Mouse (Mus musculus) urinary bladder, postnatal 4 days (tissue): ENCODE measurements around the gene Gatad2a.

Source experiments
- DNase-seq, 2 experiments: peaks; one replicate each; pipeline ENCODE4 v3.0.0; 2021 to 2022; ENCODE audit warnings: low spot score in 2 of 2

The Gatad2a gene

GRCm38 (mm10) chr8:69937466-69937865 lies 58.7 kb downstream of the Gatad2a start:
- no peak for DNase-seq

GRCm38 (mm10) chr8:69936050-69936794 lies 60.0 kb downstream of the Gatad2a start:
- peak in 1 of 2 experiments; percentile 40 for DNase-seq

- DNase-seq = no peak
Measured at GRCm38 (mm10) chr8:69935431-69935830, 60.8 kb downstream of the Gatad2a start.

GRCm38 (mm10) chr8:69934582-69934981 lies 61.6 kb downstream of the Gatad2a start:
- DNase-seq = no peak

GRCm38 (mm10) chr8:69933811-69934210 lies 62.4 kb downstream of the Gatad2a start:
- no peak for DNase-seq

GRCm38 (mm10) chr8:69926901-69927300 lies 69.3 kb downstream of the Gatad2a start:
- no peak for DNase-seq

- DNase-seq = no peak
Measured at GRCm38 (mm10) chr8:69923986-69924385, 72.2 kb downstream of the Gatad2a start.

- no peak for DNase-seq
Measured at GRCm38 (mm10) chr8:69921141-69921540, 75.0 kb downstream of the Gatad2a start.

GRCm38 (mm10) chr8:69919876-69920662 lies 76.1 kb downstream of the Gatad2a start:
- no peak for DNase-seq

GRCm38 (mm10) chr8:69919010-69919409 lies 77.2 kb downstream of the Gatad2a start:
- peak in 1 of 2 experiments; percentile 41 for DNase-seq

GRCm38 (mm10) chr8:69918506-69918905 lies 77.7 kb downstream of the Gatad2a start:
- no peak for DNase-seq

- no peak for DNase-seq
Measured at GRCm38 (mm10) chr8:69915748-69916147, 80.4 kb downstream of the Gatad2a start.

- DNase-seq = no peak
Measured at GRCm38 (mm10) chr8:69914526-69914925, 81.7 kb downstream of the Gatad2a start.

GRCm38 (mm10) chr8:69912478-69913074 lies 83.6 kb downstream of the Gatad2a start:
- DNase-seq = no peak

- no peak for DNase-seq
Measured at GRCm38 (mm10) chr8:69911917-69912316, 84.3 kb downstream of the Gatad2a start.

- DNase-seq = no peak
Measured at GRCm38 (mm10) chr8:69907106-69907505, 89.1 kb downstream of the Gatad2a start.

- DNase-seq = no peak
Measured at GRCm38 (mm10) chr8:69906260-69906659, 89.9 kb downstream of the Gatad2a start.

GRCm38 (mm10) chr8:69904096-69904495 lies 92.1 kb downstream of the Gatad2a start:
- no peak for DNase-seq

GRCm38 (mm10) chr8:69903063-69903542 lies 93.1 kb downstream of the Gatad2a start:
- peak; percentile 99 for DNase-seq

GRCm38 (mm10) chr8:69902163-69903062 lies 93.8 kb downstream of the Gatad2a start, which contains the start of the genes Tssk6, Ndufa13 and Yjefn3:
Gene Tssk6, plus strand, starts transcription at chr8:69902184.
Gene Ndufa13, minus strand, starts transcription at chr8:69902558.
Gene Yjefn3, minus strand, starts transcription at chr8:69902712.
- DNase-seq = peak in 1 of 2 experiments; percentile 43
